Mouse (Mus musculus): ENCODE measurements at regions not wholly inside any gene's neighbourhood (a gene's known extent, or its start where the extent isn't known, plus 50 kb on each side); places are given as distances from the start of the nearest gene placed in this dataset.

GRCm38 (mm10) chr14:9161336-9161735 is 495.3 kb upstream of the 4930452B06Rik start:
- no peak overlapping the region for H3K27ac ChIP-seq
- no peaks in the 10 kb centered on the region for H3K9me3 ChIP-seq
- H3K4me1 ChIP-seq (replicated peaks): no peaks in the 10 kb centered on the region
- no peak overlapping the region for H3K4me2 ChIP-seq
- ATAC-seq (ENCODE audit: insufficient number of reproducible peaks, insufficient read depth, low FRiP score, low TSS enrichment, low read depth): no peak
- H3K36me3 ChIP-seq: no peaks in the 10 kb centered on the region
- no peak overlapping the region for H3K9ac ChIP-seq (replicated peaks)
- H3K27me3 ChIP-seq: no peaks in the 10 kb centered on the region
- 88% methylated on average over 2 of the region's 2 CpGs for WGBS
- H3K4me3 ChIP-seq (replicated peaks): no peak overlapping the region

GRCm38 (mm10) chr14:9157941-9158340 is 491.9 kb upstream of the 4930452B06Rik start:
- no peak overlapping the region for H3K4me2 ChIP-seq
- no peaks in the 10 kb centered on the region for H3K9me3 ChIP-seq
- no peak overlapping the region for H3K27ac ChIP-seq
- no peak overlapping the region for H3K9ac ChIP-seq (replicated peaks)
- no peaks in the 10 kb centered on the region for H3K27me3 ChIP-seq
- ATAC-seq (ENCODE audit: insufficient number of reproducible peaks, insufficient read depth, low FRiP score, low TSS enrichment, low read depth): no peak
- 64% methylated on average over 3 of the region's 3 CpGs for WGBS
- H3K4me1 ChIP-seq (replicated peaks): no peaks in the 10 kb centered on the region
- H3K4me3 ChIP-seq (replicated peaks): no peak overlapping the region
- H3K36me3 ChIP-seq: no peaks in the 10 kb centered on the region

GRCm38 (mm10) chr14:9150841-9151240 is 484.8 kb upstream of the 4930452B06Rik start:
- no peaks in the 10 kb centered on the region for H3K36me3 ChIP-seq
- H3K27ac ChIP-seq: no peak overlapping the region
- ATAC-seq (ENCODE audit: insufficient number of reproducible peaks, insufficient read depth, low FRiP score, low TSS enrichment, low read depth): no peak
- no peak overlapping the region for H3K4me3 ChIP-seq (replicated peaks)
- no peaks in the 10 kb centered on the region for H3K27me3 ChIP-seq
- WGBS: 69% methylated on average over 1 of the region's 1 CpGs
- H3K4me2 ChIP-seq: no peak overlapping the region
- H3K9ac ChIP-seq (replicated peaks): no peak overlapping the region
- no peaks in the 10 kb centered on the region for H3K4me1 ChIP-seq (replicated peaks)
- H3K9me3 ChIP-seq: no peaks in the 10 kb centered on the region

- Histone ChIP-seq H3K27ac (no peak overlapping the region), H3K4me3 (replicated peaks) (no peak overlapping the region), H3K36me3 (no peaks in the 10 kb centered on the region), H3K4me1 (replicated peaks) (no peaks in the 10 kb centered on the region), H3K27me3 (no peaks in the 10 kb centered on the region), H3K9me3 (no peaks in the 10 kb centered on the region), H3K9ac (replicated peaks) (no peak overlapping the region), H3K4me2 (no peak overlapping the region)
- no peak for ATAC-seq (ENCODE audit: insufficient number of reproducible peaks, insufficient read depth, low FRiP score, low TSS enrichment, low read depth)
- 79% methylated on average over 4 of the region's 4 CpGs for WGBS
Measured at GRCm38 (mm10) chr14:9146595-9147219, 480.7 kb upstream of the 4930452B06Rik start.

GRCm38 (mm10) chr14:9105708-9106107 is 439.7 kb upstream of the 4930452B06Rik start:
- no peak overlapping the region for H3K4me2 ChIP-seq
- no peak overlapping the region for H3K9ac ChIP-seq (replicated peaks)
- H3K27ac ChIP-seq: no peak overlapping the region
- no peak for ATAC-seq (ENCODE audit: insufficient number of reproducible peaks, insufficient read depth, low FRiP score, low TSS enrichment, low read depth)
- H3K36me3 ChIP-seq: no peaks in the 10 kb centered on the region
- H3K27me3 ChIP-seq: no peaks in the 10 kb centered on the region
- no peaks in the 10 kb centered on the region for H3K4me1 ChIP-seq (replicated peaks)
- no peaks in the 10 kb centered on the region for H3K9me3 ChIP-seq
- 75% methylated on average over 1 of the region's 1 CpGs for WGBS
- no peak overlapping the region for H3K4me3 ChIP-seq (replicated peaks)

GRCm38 (mm10) chr14:9089625-9090326 is 423.7 kb upstream of the 4930452B06Rik start:
- Histone ChIP-seq H3K4me1 (replicated peaks) (peaks cover 6% of the 10 kb centered on the region), H3K36me3 (no peaks in the 10 kb centered on the region), H3K4me3 (replicated peaks) (no peak overlapping the region), H3K9me3 (no peaks in the 10 kb centered on the region), H3K27me3 (no peaks in the 10 kb centered on the region), H3K9ac (replicated peaks) (no peak overlapping the region), H3K4me2 (no peak overlapping the region), H3K27ac (no peak overlapping the region)
- WGBS: 81% methylated on average over 5 of the region's 5 CpGs
- no peak for ATAC-seq (ENCODE audit: insufficient number of reproducible peaks, insufficient read depth, low FRiP score, low TSS enrichment, low read depth)

- Histone ChIP-seq H3K4me3 (replicated peaks) (no peak overlapping the region), H3K9me3 (no peaks in the 10 kb centered on the region), H3K27ac (no peak overlapping the region), H3K36me3 (no peaks in the 10 kb centered on the region), H3K4me2 (no peak overlapping the region), H3K27me3 (no peaks in the 10 kb centered on the region), H3K4me1 (replicated peaks) (peaks cover 6% of the 10 kb centered on the region), H3K9ac (replicated peaks) (no peak overlapping the region)
- no peak for ATAC-seq (ENCODE audit: insufficient number of reproducible peaks, insufficient read depth, low FRiP score, low TSS enrichment, low read depth)
Measured at GRCm38 (mm10) chr14:9087103-9087502, 421.1 kb upstream of the 4930452B06Rik start.

- Histone ChIP-seq H3K4me3 (replicated peaks) (no peak overlapping the region), H3K4me1 (replicated peaks) (no peaks in the 10 kb centered on the region), H3K36me3 (no peaks in the 10 kb centered on the region), H3K4me2 (no peak overlapping the region), H3K9ac (replicated peaks) (no peak overlapping the region), H3K9me3 (no peaks in the 10 kb centered on the region), H3K27ac (no peak overlapping the region), H3K27me3 (no peaks in the 10 kb centered on the region)
- WGBS: 78% methylated on average over 2 of the region's 2 CpGs
- ATAC-seq (ENCODE audit: insufficient number of reproducible peaks, insufficient read depth, low FRiP score, low TSS enrichment, low read depth): no peak
Measured at GRCm38 (mm10) chr14:9079632-9080031, 413.6 kb upstream of the 4930452B06Rik start.

GRCm38 (mm10) chr14:9079014-9079413 is 413.0 kb upstream of the 4930452B06Rik start:
- WGBS: 85% methylated on average over 1 of the region's 1 CpGs

GRCm38 (mm10) chr14:9071176-9071575 is 405.1 kb upstream of the 4930452B06Rik start:
- Histone ChIP-seq H3K9me3 (no peaks in the 10 kb centered on the region), H3K27ac (no peak overlapping the region), H3K36me3 (no peaks in the 10 kb centered on the region), H3K4me2 (no peak overlapping the region), H3K4me3 (replicated peaks) (no peak overlapping the region), H3K27me3 (no peaks in the 10 kb centered on the region), H3K4me1 (replicated peaks) (no peaks in the 10 kb centered on the region), H3K9ac (replicated peaks) (no peak overlapping the region)
- no peak for ATAC-seq (ENCODE audit: insufficient number of reproducible peaks, insufficient read depth, low FRiP score, low TSS enrichment, low read depth)
- WGBS: 80% methylated on average over 3 of the region's 3 CpGs

More at GRCm38 (mm10) chr14:9079014-9079413, 413.0 kb upstream of the 4930452B06Rik start:
- no peak overlapping the region for H3K4me2 ChIP-seq
- no peak overlapping the region for H3K27ac ChIP-seq
- no peaks in the 10 kb centered on the region for H3K36me3 ChIP-seq
- no peaks in the 10 kb centered on the region for H3K27me3 ChIP-seq
- no peaks in the 10 kb centered on the region for H3K4me1 ChIP-seq (replicated peaks)
- no peak overlapping the region for H3K9ac ChIP-seq (replicated peaks)
- ATAC-seq (ENCODE audit: insufficient number of reproducible peaks, insufficient read depth, low FRiP score, low TSS enrichment, low read depth): no peak
- no peak overlapping the region for H3K4me3 ChIP-seq (replicated peaks)
- no peaks in the 10 kb centered on the region for H3K9me3 ChIP-seq

GRCm38 (mm10) chr14:9060058-9060457 is 394.0 kb upstream of the 4930452B06Rik start:
- ATAC-seq (ENCODE audit: insufficient number of reproducible peaks, insufficient read depth, low FRiP score, low TSS enrichment, low read depth): no peak
- Histone ChIP-seq H3K27ac (no peak overlapping the region), H3K27me3 (no peaks in the 10 kb centered on the region), H3K4me3 (replicated peaks) (no peak overlapping the region), H3K4me2 (no peak overlapping the region), H3K9ac (replicated peaks) (no peak overlapping the region), H3K9me3 (no peaks in the 10 kb centered on the region), H3K4me1 (replicated peaks) (no peaks in the 10 kb centered on the region), H3K36me3 (no peaks in the 10 kb centered on the region)
- 60% methylated on average over 9 of the region's 9 CpGs for WGBS

- Histone ChIP-seq H3K4me1 (replicated peaks) (no peaks in the 10 kb centered on the region), H3K9ac (replicated peaks) (no peak overlapping the region), H3K4me3 (replicated peaks) (no peak overlapping the region), H3K4me2 (no peak overlapping the region), H3K9me3 (no peaks in the 10 kb centered on the region), H3K27ac (no peak overlapping the region), H3K36me3 (no peaks in the 10 kb centered on the region), H3K27me3 (no peaks in the 10 kb centered on the region)
- WGBS: 53% methylated on average over 6 of the region's 6 CpGs
- no peak for ATAC-seq (ENCODE audit: insufficient number of reproducible peaks, insufficient read depth, low FRiP score, low TSS enrichment, low read depth)
Measured at GRCm38 (mm10) chr14:9028811-9029210, 362.8 kb upstream of the 4930452B06Rik start.
